Mouse (Mus musculus) testis, postnatal 10 days (tissue): ENCODE measurements around the gene Traf4.

Experiments
- DNase-seq: peaks from one replicate; pipeline ENCODE4 v3.0.0; 2021; ENCODE audit warnings: low spot score

Gene Traf4

GRCm38 (mm10) chr11:78182961-78183844 lies 17.8 kb upstream of the Traf4 start, which contains the start of gene Rpl23a:
Gene Rpl23a, minus strand, starts transcription at chr11:78183584.
- DNase-seq: peak; percentile 81

DNA sequence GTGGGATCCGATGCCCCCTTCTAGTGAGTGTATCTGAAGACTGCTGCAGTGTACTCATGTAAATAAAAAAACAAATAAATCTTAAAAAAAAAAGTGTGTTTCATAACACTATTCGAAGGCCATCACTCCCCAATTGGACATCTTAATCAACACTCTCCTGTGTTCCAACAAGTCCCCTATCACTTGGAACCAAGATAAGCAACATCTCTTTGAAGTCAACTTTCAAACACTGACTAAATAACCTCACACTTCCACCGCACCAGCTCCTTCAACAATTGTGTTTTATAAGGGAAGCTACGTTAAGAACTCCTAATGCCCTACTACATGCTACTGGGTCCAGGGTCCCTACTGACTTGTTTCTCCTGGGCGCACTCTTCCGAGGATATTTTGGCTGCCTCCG lies 17.1 kb upstream of the Traf4 start:
- DNase-seq: no peak

- DNase-seq: no peak
These were observed 16.5 kb upstream of the Traf4 start for GRCm38 (mm10) chr11:78181830-78182357.

DNA sequence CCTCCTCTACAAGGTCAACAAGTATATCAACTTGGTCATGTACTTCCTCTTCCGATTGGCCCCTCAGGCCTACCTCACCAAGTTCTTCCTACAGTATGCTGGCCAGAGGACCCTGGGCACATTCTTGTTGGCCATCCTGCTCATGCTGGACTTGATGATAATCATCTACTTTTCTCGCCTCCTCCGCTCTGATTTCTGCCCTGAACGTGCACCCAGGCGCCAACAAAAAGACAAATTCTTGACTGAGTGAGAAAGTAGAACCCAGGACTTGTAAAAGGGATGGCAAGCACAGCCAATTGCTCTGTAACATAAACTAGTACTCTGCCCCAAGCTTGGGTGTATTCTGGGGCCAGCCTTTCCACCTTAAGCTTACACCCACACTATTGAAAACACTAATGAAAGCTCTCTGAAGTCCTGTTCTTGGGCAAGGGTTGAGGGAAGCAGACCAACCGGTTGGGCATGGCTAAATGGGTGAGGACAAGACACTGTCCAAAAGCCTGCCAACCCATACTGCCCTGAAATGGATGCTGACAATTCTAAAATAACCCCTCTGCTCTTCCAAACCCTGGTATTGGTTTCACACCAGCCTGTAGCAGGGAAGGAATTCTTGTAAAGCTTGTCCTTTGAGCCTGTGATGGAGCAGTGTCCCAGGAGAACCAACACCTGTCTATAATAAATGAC lies 14.8 kb upstream of the Traf4 start:
- no peak for DNase-seq

GRCm38 (mm10) chr11:78179438-78179999 lies 14.1 kb upstream of the Traf4 start:
- DNase-seq: no peak

- peak; percentile 84 for DNase-seq
These were observed 13.6 kb upstream of the Traf4 start for GRCm38 (mm10) chr11:78178859-78179437.

GRCm38 (mm10) chr11:78177903-78178858 lies 12.8 kb upstream of the Traf4 start:
- peak; percentile 96 for DNase-seq

DNA sequence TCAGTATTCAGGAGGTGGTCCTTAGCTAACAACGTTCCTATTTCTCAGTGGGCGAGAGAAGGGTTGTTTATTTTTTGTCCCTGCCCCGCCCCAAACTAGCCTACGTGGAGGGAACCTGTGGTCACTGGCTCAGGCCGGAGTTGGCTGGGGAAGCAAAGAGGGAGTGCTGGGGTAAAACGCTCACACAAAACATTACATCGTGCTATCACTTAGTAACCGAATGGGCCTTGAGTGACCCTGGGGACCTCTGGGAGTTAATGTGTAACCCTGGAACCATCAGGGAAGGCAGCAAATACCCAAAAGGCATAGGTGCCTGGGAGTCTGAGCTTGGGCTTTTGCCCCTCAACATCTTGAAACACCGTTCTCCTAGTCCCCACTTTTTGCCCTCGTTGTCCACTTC lies 12.0 kb upstream of the Traf4 start:
- no peak for DNase-seq

DNA sequence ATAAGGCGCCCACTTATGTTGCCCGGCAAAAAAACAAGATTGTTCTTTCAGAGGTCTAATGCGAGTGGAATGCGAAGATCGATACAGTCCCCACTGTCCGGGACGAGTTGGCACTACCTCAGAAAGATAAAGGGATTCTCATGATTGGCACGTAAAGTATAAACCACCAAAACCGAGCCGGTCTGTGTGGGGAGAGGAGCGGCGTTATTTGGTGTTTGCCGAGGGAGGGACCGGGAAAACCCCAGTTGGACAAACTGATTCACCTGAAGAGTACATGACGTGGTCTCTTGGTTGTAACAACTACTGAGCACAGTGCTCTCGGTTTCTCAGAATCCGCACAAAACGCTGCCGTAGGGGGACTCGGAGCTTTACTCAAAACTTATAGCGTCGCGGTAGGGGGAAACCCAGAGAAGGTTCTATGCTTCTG lies 11.5 kb upstream of the Traf4 start:
- DNase-seq: no peak

DNA sequence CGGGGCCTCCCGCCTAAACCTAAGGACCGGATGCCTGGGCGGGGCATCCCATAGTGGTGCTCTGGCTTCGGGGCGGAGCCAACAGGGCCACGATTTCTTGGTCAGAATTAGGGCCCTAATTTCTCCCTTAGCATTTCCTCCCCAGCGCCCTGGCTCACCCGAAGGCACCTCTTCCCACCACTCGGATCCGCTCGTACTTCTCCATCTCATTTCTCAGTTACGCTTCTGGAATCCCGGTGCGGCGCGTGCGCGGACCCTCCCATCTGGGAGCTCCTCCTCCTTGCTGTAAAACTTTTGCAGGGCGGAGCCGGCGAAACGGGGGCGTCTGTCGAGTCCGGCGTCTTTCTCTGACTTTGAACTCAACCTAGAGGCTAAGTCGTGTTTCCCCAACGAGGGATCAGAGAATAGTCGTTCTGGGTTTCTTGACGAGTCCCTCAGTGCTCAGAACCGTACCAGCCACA lies 11.0 kb upstream of the Traf4 start, which contains the start of the genes Nek8 and Tlcd1:
Gene Nek8 (minus strand): TSS at position 274 of the 461 bp plus-strand sequence.
Gene Tlcd1 (plus strand): TSS at position 310 of the 461 bp plus-strand sequence.
- DNase-seq: peak; percentile 96

DNA sequence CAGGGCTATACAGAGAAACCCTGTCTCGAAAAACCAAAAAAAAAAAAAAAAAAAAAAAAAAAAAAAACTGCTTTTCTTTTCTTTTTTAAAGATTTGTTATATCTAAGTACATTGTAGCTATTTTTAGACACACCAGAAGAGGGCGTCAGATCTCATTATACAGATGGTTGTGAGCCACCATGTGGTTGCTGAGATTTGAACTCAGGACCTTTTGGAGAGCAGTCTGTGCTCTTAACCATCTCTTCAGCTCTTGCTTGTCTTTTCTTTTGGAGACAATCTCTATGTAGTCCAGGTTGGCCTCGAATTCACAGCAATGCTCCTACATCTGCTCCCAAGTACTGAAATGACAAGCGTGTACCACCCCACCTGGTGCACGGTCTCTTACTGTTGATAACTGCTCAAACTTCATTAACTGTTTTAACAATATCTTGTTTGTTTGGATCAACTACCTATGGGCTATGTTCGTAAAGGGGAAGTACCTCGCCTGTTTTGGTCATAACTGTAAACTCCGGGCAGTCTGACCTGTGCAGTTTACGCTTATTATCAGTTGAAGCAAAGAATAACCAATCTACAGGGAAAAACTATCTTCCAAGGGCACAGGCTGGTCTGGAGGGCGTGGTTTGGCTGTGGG lies 10.5 kb upstream of the Traf4 start:
- no peak for DNase-seq

- no peak for DNase-seq
These were observed 9.1 kb upstream of the Traf4 start for GRCm38 (mm10) chr11:78174506-78174905.

GRCm38 (mm10) chr11:78172748-78173383 lies 7.5 kb upstream of the Traf4 start:
- no peak for DNase-seq

GRCm38 (mm10) chr11:78172034-78172747 lies 6.8 kb upstream of the Traf4 start:
- DNase-seq: no peak

GRCm38 (mm10) chr11:78171328-78171727 lies 5.9 kb upstream of the Traf4 start:
- DNase-seq: no peak

GRCm38 (mm10) chr11:78170306-78170705 lies 4.9 kb upstream of the Traf4 start:
- no peak for DNase-seq

DNA sequence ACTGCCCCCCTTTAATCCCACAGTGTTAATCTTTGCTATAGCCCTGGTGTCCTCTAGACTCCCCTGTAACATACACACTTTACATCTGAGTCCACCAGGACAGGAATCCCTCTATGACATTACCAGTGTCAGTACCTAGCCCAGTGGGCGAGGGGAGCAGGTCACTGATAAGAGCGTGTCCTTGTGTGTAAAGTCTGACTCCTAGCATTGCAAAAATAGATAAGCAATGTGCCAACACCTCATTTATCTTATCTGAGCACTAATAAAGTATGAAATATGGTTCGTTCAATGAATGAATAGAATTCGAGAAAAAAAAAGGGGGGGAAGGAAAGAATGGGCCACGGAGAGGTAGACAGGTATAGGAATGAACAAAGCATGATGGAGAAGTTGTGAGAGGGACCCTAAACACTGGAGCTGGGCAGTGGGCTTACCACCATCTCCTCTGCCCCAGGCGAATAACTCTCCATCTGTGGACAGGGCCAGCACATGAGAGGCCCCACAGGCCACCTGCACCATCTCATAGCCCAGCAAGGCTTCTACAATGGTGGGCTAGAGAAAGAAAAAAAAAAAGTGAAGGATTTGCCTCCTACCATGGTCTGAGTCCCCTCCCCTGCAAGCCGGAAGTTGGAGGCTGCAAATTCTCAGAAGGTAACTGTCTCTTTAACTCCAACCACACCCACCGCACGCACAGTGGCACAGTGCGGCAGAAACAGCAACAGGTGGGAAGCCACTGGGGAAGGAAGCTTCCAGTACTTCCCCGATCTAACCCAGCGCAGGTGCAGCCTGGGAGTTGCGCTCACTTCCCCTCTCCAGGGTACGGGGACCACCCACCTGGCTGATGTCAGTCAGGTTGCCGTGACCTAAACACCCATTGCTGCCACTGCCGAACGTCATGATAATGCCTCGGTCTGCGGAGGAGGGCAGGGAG lies 3.4 kb upstream of the Traf4 start:
- no peak for DNase-seq
